Mouse (Mus musculus): Measurements from ENCODE around the gene Piwil1.
"Not testable (repeated sequence)": the region's sequence is repeated elsewhere in the genome, so short reads cannot be mapped to it uniquely, and the experiment has no call there.

The Piwil1 gene

GRCm38 (mm10) chr5:128711847-128712246 is 9.5 kb downstream of the Piwil1 start:
- no peak for DNase-seq

DNA sequence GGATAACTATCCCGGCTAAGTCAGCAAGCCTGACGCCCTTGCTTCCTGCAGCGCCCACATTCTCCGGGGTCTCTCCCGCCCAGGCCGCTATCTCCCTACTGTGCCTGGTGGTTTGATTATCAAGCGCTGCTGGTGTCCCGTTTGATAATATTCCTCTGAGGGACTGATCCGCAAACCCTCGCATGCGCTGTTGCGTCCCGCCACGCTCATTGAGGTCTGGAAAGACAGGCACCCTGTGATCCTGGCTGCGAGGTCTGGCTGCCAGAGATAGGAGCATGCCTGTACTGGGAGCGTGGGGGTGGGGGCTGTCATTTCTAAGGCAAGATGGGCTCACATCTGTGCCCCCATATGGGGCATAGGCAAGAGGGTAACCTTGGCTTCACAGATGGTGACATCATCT is 12.8 kb downstream of the Piwil1 start:
- DNase-seq, result no peak

DNA sequence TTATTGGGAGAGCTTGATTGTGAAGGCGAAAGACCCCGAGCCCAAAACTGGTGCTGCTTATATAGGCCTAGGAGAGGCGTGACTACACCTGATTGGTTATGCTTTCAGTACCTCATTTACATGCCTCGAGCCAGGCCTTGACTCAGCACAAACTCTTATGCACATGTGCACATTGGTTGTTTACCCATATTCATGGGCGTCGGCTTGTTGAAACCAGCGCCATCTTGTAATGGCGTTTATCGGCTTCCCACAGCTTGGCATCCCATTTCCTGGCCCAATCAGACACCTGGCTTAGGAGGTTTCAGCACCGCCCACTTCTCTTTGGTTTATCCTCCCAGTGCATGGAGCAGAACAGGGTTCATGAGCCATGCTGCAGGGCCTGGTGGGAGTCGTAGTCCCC is 18.1 kb downstream of the Piwil1 start:
- not testable (repeated sequence) for DNase-seq

DNA sequence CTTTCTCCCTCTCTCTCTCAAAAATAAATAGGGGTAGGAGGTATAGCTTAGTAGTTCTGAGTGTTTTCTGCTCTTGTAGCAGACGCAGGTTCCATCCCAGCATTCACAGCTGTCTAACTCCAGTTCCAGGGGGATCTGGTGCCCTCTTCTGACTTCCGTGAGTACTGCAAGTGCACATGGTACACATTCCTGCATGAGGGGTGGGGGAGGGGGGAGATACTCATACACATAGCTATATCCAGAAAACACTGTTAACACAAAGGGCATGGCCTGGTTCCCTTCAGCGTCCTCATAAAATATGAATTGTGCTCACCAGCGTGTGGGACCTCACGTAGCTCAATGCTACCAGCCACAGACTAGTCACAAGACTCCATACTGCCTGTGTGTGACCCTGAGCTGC is 27.0 kb downstream of the Piwil1 start:
- DNase-seq, result no peak

DNA sequence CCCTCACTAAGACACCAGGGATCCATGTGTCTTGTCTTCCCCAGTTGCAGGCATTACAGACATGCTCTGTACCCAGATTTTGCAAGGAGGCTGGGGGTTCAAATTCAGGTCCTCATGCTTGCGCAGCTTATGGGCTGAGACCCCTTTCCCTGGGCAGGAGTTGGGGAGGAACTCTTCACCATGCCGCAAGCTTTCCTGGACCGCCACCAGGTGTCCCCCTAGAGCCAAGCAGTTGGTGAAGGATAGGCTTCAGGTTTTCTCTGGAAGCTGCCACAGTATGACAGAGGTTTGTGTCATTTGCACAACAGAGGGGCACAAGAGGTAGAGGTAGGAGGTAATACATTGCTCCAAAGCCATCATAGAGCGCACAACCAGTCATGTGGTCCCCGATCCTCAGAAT is 28.3 kb downstream of the Piwil1 start:
- peak; percentile 16 for DNase-seq

DNA sequence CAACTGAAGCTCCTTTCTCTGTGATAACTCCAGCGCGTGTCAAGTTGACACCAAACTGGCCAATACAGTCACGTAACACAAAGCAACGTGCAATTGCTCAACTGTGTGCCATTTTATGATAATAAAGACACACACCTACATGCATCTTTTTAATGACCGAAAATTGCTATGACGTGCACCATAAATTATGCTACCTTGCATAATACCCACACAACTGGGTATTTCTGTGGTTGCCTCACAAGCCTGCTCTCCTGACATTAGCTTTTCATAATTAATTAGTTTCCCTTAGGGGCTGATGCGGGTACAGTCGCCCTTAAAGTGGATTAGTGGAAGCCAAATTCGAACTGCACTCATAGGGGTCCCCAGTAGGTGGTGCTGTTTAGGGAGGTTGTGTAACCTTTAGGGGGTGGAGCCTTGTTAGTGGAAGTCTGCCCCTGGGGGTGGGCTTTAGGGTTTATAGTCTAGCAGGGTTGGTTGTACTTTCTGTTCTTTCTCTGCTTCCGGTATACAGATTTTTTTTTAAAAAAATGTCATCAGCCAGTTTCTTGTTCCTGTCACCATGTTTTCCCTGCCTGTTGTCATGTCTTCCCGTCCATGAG is 30.2 kb downstream of the Piwil1 start:
- DNase-seq, result peak; percentile 35

DNA sequence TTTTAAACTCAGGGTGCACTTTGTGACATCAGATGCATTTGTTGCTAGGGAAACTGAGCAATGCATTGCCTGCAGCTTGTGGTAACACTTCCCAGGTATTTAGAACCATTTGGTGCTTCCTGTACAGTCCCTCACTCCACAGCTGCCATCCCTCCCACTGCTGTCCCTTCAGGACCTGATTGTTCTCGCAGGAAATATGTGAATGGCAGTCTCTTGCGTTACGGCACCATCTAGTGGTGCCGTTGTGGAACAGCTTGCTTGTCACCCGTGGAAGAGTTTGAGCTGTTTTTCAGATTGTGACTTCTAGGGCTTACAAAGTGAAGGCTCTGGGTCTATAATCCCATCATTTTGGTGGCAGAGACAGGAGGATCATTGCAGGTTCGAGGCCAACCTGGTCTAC is 31.6 kb downstream of the Piwil1 start:
- peak; percentile 44 for DNase-seq

- no peak for DNase-seq
Observed at GRCm38 (mm10) chr5:128735921-128736320, 33.6 kb downstream of the Piwil1 start.

DNA sequence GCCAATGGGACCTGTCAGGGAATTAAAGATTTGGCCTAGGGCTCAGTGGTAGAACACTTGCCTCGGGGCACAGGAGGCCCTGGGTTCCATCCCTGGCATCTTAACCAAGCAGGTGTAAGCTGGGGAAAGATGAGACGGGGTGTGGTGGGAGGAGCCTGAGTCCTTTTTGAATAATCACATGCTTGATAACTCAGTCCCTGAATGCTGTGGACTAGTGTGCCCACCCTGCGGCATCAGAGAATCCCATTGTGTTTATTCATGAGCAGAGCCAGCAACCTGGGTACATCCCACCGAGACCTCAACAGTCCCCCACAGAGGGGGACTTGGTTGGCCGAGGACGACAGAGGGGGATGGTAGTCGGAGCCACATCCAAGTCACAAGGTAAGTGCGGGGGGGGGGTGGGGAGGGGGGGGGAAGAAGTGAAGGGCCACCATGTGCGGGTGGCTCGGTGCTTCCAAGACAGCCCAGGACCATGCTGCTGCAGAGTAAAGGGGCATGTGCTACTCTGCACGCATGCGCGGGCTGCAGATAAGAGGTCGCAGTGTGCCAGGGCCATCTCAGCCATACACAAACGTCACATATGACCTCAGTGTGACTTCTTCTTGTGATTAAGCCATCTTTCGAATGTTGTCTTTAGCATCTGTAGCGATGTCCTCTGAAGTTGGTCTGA is 37.0 kb downstream of the Piwil1 start:
- DNase-seq, result no peak

DNA sequence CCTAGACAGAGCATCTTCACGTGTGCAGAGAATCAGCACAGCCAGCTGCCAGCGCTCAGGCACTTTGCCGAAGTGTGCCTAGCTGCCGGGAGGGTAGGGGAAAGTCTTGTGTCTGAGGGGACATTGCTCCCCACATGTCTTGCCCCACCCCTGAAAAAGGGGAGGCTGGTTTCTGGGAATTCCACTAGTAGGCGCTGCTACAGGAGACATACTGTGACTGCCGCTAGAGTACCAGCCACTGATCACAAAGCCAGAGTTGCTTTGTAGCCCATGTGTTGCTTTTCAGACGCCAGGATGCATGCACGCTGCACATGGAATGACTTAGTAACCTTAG is 37.5 kb downstream of the Piwil1 start:
- no peak for DNase-seq

DNA sequence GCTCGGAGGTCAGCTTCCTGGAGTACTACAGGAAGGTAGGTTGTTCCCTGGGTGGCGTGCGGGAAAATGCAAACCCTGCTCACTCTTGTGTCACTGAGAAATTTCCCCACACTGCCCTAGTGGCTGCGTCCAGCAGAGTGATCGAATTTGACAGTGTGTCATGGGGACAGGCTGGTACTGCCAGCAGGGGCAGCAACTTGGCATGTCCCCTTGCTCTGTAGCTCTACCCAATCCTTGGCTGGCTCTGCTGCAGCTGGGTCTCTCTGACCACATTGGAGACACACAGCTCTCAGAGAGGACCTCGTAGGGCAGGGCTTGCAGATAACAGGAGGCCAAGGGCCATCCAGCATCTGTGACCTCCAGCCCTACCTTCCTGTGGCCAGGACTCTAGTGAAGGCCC is 42.0 kb downstream of the Piwil1 start:
- no peak for DNase-seq

- no peak for DNase-seq
Observed at GRCm38 (mm10) chr5:128745206-128745605, 42.9 kb downstream of the Piwil1 start.

GRCm38 (mm10) chr5:128746261-128746660 is 43.9 kb downstream of the Piwil1 start:
- no peak for DNase-seq

- no peak for DNase-seq
Observed at GRCm38 (mm10) chr5:128761118-128761517, 58.8 kb downstream of the Piwil1 start.

DNA sequence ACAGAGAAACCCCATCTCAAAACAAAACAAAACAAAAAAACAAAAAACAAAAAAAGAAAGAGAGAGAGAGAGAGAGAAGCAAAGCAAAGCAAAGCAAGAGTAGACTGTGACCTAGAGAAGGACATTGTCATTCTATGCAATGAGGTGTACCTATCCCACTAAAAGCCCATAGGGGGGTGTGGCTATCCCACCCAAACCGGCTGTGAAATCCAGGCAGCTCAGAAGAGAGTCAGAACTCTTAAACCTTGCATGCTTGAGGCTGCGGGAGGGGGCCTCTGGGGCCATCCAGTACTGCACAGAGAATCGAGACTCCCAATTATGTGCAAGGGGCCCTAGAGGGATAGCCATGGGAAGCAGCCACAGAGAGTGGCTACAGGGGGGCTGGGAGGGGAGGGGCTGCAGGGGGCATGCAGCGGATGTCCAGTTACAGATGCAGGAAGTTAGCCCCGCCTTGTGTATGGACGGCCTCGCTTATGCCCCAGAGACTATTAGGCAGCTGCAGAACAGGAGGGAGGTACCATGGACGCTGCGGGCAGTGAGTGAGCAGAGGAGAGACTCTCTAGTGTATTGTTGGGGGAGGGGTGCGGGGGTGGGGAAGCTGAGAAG is 66.8 kb downstream of the Piwil1 start:
- DNase-seq, result no peak

DNA sequence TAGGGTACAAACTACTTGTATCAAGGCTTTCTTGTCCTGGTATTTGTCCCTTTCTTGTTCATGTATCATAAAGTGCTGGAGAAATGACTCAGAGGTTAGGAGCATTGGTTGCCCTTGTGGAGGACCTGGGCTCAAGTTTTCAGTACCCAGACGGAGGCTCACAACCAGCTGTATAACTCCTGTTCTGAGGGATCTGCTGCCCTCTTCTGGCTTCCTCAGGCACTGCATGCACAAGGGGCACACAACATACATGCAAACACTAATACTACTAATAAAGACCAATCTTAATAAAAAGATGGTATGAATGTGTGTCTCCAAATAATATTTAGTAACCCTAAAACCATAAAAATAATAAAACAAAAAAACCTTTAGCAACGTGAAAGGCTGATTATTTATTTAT is 74.1 kb downstream of the Piwil1 start:
- DNase-seq, result no peak

GRCm38 (mm10) chr5:128781621-128782020 is 79.3 kb downstream of the Piwil1 start:
- no peak for DNase-seq

- DNase-seq, result no peak
Observed at GRCm38 (mm10) chr5:128800592-128800991, 98.3 kb downstream of the Piwil1 start.
